Mouse (Mus musculus) liver, embryonic 18 days (tissue): ENCODE results near the gene Calca. TPM values are rescaled to one million over a fixed set of nuclear protein-coding genes. Genes with fewer than 3 reads are reported as not detected.

Source experiments
- polyA plus RNA-seq: library from polyadenylated mRNA; depleted of rRNA; stranded (reverse); fragments of >200 nt; gene quantifications from 2 replicates; pipeline ENCODE4 v1.2.3, GENCODE M21; 2012; rRNA removed

Calca gene
- polyA plus RNA-seq, result 0.12 and 0.19 TPM in 2 replicates

GRCm38 (mm10) chr7:114636102-114636501 lies at the start of gene Calca:
TSS of gene Calca (minus strand) at chr7:114636357.

Other genes starting within 250 kb of the Calca start
- gene Pde3b, start 221.1 kb downstream of the Calca start, polyA plus RNA-seq, result 9.2 and 10.3 TPM in 2 replicates
- gene Cyp2r1, start 73.4 kb downstream of the Calca start, polyA plus RNA-seq, result 0.94 and 0.95 TPM in 2 replicates
- not detected in 2 replicates for gene Calcb, start 82.3 kb upstream of the Calca start, polyA plus RNA-seq
- 14.5 and 18.0 TPM in 2 replicates for gene Insc, start 107.3 kb upstream of the Calca start, polyA plus RNA-seq